Mouse (Mus musculus) colon, adult 2 months (tissue): ENCODE measurements around the gene F12. TPM values are rescaled to one million over a fixed set of nuclear protein-coding genes. Genes with fewer than 3 reads are reported as not detected.

Experiments used
- polyA plus RNA-seq: library from polyadenylated mRNA; depleted of rRNA; stranded (reverse); fragments of >200 nt; gene quantifications from 2 replicates; pipeline ENCODE4 v1.2.3, GENCODE M21; 2012; rRNA removed

F12 gene
- 0.40 and 0.46 TPM in 2 replicates for polyA plus RNA-seq

GRCm38 (mm10) chr13:55426613-55427012, at the start of gene F12:
F12 (minus strand) TSS chr13:55426793.

GRCm38 (mm10) chr13:55464027-55464884, 37.7 kb upstream of the F12 start, which contains the start of gene Prr7:
Prr7 (plus strand) TSS chr13:55464267.

GRCm38 (mm10) chr13:55444937-55445315, 18.3 kb upstream of the F12 start, which contains the start of gene Grk6:
Grk6 (plus strand) TSS chr13:55445072.

GRCm38 (mm10) chr13:55414743-55415380, 11.7 kb downstream of the F12 start, which contains the start of gene Pfn3:
Pfn3 (minus strand) TSS chr13:55415232.

GRCm38 (mm10) chr13:55398088-55398487, 28.5 kb downstream of the F12 start, which contains the start of gene Slc34a1:
Slc34a1 (plus strand) TSS chr13:55398187.

GRCm38 (mm10) chr13:55369531-55370114, 57.0 kb downstream of the F12 start, which contains the start of gene Rgs14:
Rgs14 (plus strand) TSS chr13:55369732.

Other genes with a start within 250 kb of the F12 start
- gene Nsd1, start 217.0 kb downstream of the F12 start, polyA plus RNA-seq, result 10.7 and 13.2 TPM in 2 replicates
- 566 and 652 TPM in 2 replicates for gene Prelid1, start 106.3 kb downstream of the F12 start, polyA plus RNA-seq
- 75.2 and 86.3 TPM in 2 replicates for gene Rab24, start 104.8 kb downstream of the F12 start, polyA plus RNA-seq
- gene Mxd3, start 97.0 kb downstream of the F12 start, polyA plus RNA-seq, result 10.4 and 11.5 TPM in 2 replicates
- gene Lman2, start 64.0 kb downstream of the F12 start, polyA plus RNA-seq, result 99.2 and 117 TPM in 2 replicates
- gene Rgs14, start 57.1 kb downstream of the F12 start, polyA plus RNA-seq, result 4.9 and 5.9 TPM in 2 replicates
- 1.0 and 1.6 TPM in 2 replicates for gene Slc34a1, start 28.6 kb downstream of the F12 start, polyA plus RNA-seq
- not detected in 2 replicates for gene Pfn3, start 11.6 kb downstream of the F12 start, polyA plus RNA-seq
- 66.0 and 66.1 TPM in 2 replicates for gene Grk6, start 18.3 kb upstream of the F12 start, polyA plus RNA-seq
- gene Prr7, start 37.5 kb upstream of the F12 start, polyA plus RNA-seq, result 9.9 and 10.6 TPM in 2 replicates
- 36.7 and 36.9 TPM in 2 replicates for gene Dbn1, start 61.3 kb upstream of the F12 start, polyA plus RNA-seq
- 178 and 184 TPM in 2 replicates for gene Pdlim7, start 86.9 kb upstream of the F12 start, polyA plus RNA-seq
- 16.3 and 16.8 TPM in 2 replicates for gene Dok3, start 102.5 kb upstream of the F12 start, polyA plus RNA-seq
- 66.3 and 71.4 TPM in 2 replicates for gene Ddx41, start 109.9 kb upstream of the F12 start, polyA plus RNA-seq
- 87.1 and 98.0 TPM in 2 replicates for gene Fam193b, start 144.3 kb upstream of the F12 start, polyA plus RNA-seq
- 65.8 and 80.9 TPM in 2 replicates for gene Tmed9, start 146.9 kb upstream of the F12 start, polyA plus RNA-seq
- 26.1 and 27.8 TPM in 2 replicates for gene B4galt7, start 173.1 kb upstream of the F12 start, polyA plus RNA-seq
- gene Caml, start 196.2 kb upstream of the F12 start, polyA plus RNA-seq, result 13.5 and 15.2 TPM in 2 replicates
- gene Ddx46, start 208.2 kb upstream of the F12 start, polyA plus RNA-seq, result 7.7 and 7.9 TPM in 2 replicates